Mouse (Mus musculus): ENCODE measurements around the gene Ctnnd2.
A peak's percentile ranks its signal among the peaks of the same experiment; 100 is the strongest.
"Not testable (repeated sequence)": the region's sequence is repeated elsewhere in the genome, so short reads cannot be mapped to it uniquely, and the experiment has no call there.

The Ctnnd2 gene

DNA sequence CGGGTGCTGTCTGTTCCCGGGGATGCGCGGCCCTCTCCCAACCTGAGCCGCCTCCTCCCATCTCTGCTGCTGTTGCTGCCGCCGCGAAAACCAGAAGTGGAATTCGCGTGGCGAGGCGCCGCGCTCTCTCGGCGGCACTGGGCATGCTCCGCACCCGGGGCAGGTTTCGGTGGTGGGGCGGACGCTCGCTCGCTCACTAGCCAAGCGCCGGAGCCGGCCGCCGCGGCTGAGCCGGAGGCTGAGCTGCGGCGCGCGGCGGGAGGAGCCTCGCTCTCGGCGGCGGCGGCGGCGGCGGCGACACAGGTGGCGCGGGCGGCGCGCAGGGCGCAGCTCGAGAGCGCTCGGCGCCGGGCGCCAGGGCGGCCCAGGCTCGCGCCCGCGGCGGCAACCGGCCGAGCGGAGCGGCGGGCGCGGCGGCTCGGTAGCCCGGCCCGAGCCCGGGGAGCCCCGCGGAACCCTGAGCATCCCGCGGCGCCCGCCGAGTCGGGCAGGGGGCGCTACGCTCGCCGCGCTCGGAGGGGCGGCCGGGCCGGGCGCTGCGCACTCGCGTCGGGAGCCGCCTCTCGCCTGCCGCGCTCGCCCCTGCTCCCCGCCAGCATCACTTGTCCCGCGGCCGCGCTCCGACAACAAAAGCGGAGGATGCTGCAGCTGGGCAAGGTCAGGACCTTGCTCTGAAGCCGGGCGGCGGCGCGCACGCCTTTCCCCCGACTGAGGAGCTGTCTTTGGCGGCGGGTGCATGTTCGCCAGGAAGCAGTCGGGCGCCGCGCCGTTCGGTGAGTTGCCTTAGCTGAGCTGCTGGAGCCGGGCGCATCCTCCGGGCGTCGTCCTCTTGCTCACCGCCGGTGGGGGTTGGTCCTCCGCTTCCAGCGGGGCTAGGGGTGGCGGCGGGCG, at the start of gene Ctnnd2:
Ctnnd2 (plus strand) TSS at position 203 of the 891 bp plus-strand sequence.
- DNase-seq (ENCODE audit: low spot score), result peak; percentile 83

- no peak for DNase-seq (ENCODE audit: low spot score)
Measured at GRCm38 (mm10) chr15:30130705-30131104, 41.7 kb upstream of the Ctnnd2 start.

- not testable (repeated sequence) for DNase-seq (ENCODE audit: low spot score)
Measured at GRCm38 (mm10) chr15:30139626-30140025, 32.8 kb upstream of the Ctnnd2 start.

DNA sequence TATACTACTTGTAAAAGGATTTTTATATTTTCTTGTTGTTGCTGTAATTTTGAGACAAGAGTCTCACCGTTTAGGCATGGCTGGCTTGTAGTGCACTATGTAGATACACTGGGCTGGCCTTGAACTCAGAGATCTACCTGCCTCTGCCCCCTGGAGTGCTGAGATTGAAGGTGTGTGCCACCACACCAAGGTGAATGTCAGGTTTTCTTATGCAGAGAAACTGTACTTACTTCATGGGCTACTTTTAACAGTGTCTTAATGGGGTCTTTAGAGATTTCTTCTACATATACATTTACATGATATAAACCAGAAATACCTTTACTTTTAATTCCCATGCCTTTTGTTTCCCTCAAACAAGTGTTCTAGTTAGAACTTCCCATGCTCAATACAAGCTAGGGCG, 27.0 kb upstream of the Ctnnd2 start:
- DNase-seq (ENCODE audit: low spot score), result no peak

DNA sequence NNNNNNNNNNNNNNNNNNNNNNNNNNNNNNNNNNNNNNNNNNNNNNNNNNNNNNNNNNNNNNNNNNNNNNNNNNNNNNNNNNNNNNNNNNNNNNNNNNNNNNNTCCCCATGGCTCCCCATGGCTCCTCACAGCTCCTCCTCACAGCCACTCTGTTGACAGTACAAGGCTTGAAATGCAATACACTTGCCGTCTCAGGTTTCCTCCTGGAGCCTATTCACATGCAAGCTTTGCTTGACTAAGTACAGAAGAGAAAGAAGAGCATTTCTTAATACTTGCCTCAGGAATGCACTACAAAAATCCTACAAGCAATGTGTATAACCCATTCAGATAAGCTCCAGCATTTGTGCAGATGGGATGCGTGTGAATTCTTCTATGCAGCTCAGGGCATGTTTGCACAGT, 20.2 kb upstream of the Ctnnd2 start:
- DNase-seq (ENCODE audit: low spot score), result no peak

DNA sequence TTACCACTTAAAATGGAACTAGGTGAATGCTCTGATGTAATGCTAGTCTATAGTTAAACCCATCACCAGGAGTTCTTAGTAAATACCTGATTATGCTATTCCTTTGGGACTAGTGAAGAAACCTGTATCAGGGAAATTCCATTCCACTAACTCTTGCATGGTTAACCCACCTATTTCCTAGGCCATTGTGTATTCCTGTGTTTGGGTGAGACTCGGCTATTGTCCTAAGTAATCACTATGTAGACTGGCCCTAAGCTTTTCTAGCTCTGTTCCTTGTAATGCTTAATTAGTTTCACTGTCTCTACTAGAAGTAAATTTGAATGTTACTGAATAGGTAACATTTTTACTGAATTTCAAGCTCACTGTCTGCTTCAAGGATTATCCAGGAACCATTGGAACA, 14.4 kb upstream of the Ctnnd2 start:
- DNase-seq (ENCODE audit: low spot score), result no peak

- DNase-seq (ENCODE audit: low spot score), result no peak
Measured at GRCm38 (mm10) chr15:30170031-30170430, 2.4 kb upstream of the Ctnnd2 start.

DNA sequence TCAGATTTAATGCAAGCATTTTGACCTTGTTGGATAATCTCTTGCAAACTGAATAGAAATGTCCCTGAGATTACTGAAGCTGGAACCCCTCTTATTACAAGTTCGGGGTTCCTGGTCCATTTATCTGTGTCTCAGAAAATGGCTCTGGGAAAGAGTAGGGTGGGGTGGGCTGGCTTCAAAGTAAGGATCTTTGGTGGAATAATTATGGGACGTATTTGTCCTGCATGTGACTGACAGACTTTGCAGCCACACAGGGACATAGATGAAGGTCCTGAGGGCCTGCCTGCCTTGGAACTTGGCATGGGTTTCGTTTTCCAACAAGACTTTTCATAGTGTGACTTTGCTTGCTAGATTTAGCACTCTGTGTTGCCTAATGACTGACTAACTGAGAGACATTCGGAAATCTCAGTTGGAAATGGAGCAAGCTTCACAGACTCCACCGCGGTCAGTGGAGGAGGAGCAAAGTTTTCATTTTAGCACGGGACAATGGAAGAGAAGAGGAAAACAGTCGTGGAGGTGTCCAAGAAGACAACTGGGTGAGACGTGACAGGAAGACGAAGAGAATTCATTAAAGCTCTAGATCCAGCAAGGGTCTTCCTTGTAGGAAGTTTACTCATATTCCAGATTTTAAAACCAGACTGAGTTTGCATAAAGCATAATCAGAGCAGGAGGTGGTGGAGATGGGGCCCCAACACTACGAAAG, 749 bp upstream of the Ctnnd2 start:
- DNase-seq (ENCODE audit: low spot score), result no peak

DNA sequence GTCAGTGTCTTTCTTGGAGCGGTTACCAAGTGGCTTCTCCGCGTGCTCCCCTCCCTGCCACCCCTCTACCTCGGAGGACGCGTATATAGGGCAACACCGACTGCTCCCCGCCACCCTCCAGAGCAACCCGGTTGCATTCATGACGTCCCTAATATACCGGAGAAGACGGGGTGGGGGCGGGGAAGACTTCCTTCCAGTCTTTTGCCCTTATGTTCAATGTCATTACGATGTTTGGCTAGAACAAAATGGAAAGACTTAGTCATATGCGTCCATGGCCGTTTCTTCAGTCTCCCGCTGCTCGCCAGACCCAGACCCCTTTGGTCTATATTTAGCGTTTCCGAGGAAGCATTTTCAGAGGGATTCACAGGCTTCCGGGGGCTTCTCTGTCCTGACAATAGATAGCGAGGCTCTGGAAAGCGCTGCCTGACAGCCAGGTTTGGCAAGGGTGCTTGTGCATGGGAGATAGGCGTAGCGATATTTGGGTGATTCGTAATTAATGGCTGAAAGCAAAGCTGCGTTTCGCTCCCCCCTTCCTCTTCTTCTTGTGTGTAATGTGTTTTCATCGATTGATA, 1.1 kb downstream of the Ctnnd2 start:
- peak; percentile 59 for DNase-seq (ENCODE audit: low spot score)

DNA sequence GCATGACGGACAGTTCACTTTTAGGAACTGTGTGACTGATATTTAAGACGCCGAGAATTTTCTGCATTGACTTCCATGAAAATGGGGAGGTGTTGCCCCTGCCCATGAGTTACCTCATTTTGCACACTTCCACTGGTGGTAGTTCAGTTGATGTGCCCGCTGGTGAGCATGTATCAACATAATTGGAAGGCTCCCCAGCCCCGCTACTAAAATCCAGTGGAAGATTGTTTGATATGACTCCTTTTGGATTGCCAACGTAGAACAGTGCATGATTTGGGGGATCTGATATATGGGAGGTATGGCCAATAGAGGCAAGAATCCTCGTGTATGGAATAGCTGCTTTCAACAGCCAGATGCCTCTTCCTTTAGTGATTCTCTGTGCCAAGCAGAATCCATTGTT, 1.9 kb downstream of the Ctnnd2 start:
- DNase-seq (ENCODE audit: low spot score), result peak; percentile 8

GRCm38 (mm10) chr15:30184020-30184419, 11.6 kb downstream of the Ctnnd2 start:
- no peak for DNase-seq (ENCODE audit: low spot score)

DNA sequence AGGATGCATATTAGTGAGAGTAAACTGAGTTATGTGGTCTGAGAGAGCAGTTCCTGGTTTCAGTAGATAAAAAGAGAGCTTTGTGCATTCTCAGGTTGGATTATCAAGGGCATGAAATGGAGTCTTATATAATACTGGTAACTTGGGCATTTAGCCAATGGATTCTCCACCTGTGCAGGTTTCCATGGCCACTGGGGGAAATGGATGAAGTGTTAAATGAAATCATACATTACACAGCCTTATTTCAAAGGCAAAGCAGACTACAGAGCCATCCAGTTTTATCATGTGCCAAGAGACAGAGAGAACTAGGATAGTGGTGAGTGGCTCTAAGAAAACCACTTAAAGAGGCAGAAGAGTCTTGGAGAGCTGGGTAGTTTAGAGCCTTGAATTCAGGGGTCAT, 18.5 kb downstream of the Ctnnd2 start:
- DNase-seq (ENCODE audit: low spot score), result no peak

DNA sequence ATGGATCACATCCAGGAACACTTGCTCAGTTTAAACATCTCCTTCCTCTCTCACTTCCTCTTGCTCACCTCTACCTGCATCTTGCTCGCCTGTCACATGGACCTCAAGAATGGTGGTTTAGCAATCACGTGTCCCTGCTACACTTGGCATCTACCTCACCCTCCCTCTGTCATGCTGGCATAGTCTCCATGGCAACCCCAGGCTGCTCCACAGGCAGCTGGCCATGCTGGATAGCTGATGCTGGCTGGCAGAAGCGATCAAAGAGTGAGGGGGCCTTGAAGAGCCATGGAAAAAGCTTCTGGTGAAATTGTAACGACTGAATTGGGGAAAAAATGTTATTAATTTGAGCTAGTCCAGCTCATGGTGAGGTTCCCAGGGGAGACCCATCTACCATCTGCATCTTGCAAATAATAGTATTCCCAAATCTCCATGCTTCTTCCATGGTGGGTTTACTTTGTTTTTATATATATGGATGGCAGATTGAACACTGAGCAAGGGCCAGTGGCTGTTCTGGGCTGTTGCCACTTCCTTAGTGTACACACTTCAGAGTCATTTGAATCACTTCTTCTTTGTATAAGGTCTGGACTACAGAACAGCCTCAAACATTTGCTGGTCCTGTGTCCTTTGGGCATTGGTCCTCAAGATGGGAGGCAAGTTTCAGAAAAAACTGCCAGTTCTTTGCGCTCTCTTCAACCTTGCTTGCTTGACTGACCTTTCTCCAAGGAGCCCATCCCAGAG, 19.7 kb downstream of the Ctnnd2 start:
- DNase-seq (ENCODE audit: low spot score), result no peak

GRCm38 (mm10) chr15:30198429-30198828, 26.0 kb downstream of the Ctnnd2 start:
- DNase-seq (ENCODE audit: low spot score), result no peak

DNA sequence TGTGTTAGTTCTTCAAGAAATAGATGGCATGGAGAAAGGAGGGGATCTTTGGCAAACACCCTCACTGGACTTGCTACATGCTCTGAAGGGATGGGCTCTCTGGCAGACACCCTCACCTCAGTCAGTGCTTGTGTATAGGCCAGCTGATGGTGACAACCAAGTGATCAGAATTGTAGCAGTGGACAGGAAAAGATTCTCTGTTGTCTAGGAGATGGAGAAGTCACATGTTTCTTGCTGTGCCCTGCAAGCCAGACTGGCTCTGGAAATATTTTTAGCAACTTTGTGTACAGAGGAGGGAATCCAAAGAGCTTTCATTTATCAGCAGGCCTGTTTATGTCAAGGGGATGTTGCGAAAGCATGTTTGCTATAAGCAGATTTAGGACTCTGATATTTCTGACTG, 27.4 kb downstream of the Ctnnd2 start:
- DNase-seq (ENCODE audit: low spot score), result no peak

GRCm38 (mm10) chr15:30201211-30201610, 28.8 kb downstream of the Ctnnd2 start:
- DNase-seq (ENCODE audit: low spot score), result no peak

GRCm38 (mm10) chr15:30201617-30202016, 29.2 kb downstream of the Ctnnd2 start:
- no peak for DNase-seq (ENCODE audit: low spot score)

DNA sequence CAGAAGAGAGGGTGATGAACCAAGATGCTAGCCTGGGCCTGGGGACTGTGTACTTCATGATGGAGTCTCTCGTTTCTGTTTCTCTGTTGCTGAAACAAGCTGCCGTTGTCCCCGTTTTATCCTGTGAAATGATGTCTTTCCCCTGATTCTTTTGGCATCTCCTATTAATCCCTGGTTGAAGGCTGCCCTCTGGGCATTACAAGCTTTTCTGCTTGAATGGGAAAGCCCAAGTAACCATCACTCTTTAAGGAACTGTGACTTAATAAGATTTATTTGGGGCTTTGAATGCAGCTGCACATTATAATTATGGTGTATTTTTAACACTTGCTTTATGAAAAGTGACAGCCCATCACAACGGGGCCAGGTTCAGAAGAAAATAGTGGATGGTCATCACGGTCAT, 40.4 kb downstream of the Ctnnd2 start:
- no peak for DNase-seq (ENCODE audit: low spot score)

- no peak for DNase-seq (ENCODE audit: low spot score)
Measured at GRCm38 (mm10) chr15:30215871-30216270, 43.5 kb downstream of the Ctnnd2 start.

DNA sequence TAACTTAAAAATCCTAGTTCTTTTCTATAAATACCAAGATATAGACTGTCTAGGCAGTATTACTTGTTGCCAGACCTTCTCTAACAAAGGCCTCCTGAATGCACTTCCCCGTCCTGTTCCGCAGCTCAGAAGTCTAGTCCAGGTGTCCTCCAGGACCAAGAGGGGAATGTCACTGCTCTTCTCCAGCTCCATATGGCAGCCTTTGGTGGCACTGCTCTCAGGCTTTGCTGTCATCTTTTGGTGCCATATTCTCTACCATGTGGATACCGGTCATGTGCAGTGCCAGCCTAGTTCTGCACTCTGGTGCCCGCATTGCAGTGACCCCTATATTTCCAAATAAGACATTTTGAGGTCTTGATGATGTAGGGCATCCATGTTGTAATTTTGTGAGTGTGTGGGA, 56.7 kb downstream of the Ctnnd2 start:
- no peak for DNase-seq (ENCODE audit: low spot score)

GRCm38 (mm10) chr15:30235210-30236034, 63.0 kb downstream of the Ctnnd2 start:
- no peak for DNase-seq (ENCODE audit: low spot score)
